Mouse (Mus musculus): ENCODE measurements around the gene Csf3. TPM values are rescaled to one million over a fixed set of nuclear protein-coding genes. Genes with fewer than 3 reads are reported as not detected.
A peak's percentile ranks its signal among the peaks of the same experiment; 100 is the strongest.

The Csf3 gene
- polyA plus RNA-seq, 1 experiment from 2014 or later, result not detected

DNA sequence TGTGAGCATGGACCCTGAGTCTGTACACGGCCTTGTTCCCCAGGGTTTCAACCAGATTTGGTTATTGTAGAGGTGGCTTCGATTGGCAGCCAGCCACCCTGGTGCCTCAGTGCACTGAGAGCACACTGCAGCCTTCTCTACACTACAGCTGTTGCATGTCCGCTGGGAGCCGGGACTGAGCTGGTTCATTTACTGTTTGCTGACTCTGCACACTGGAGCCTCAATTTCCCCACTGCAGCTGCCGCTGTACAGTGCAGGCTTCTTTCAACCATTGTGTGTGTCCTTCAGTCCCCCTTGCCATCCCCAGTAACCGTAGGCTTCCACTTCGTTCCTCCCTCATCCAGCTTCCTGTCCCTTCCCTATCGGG lies 38.9 kb downstream of the Csf3 start:
- WGBS, result 7% methylated on average over 8 of the region's 8 CpGs
- H3K27me3 ChIP-seq (replicated peaks; ENCODE audit: control insufficient read depth, insufficient read depth, low read length), result no peaks in the 10 kb centered on the region
- H3K4me2 ChIP-seq (ENCODE audit: low read length), result peak overlapping the region; percentile 88
- H3K9me3 ChIP-seq (ENCODE audit: control insufficient read depth, low read length), result no peaks in the 10 kb centered on the region
- H3K27ac ChIP-seq (ENCODE audit: low read depth), result peak overlapping the region; percentile 94
- H3K9ac ChIP-seq (ENCODE audit: low read length), result peak overlapping the region; percentile 94; the same call in 1 of the 2 replicates
- no peaks in the 10 kb centered on the region; the same call in 1 of the 2 replicates for H3K36me3 ChIP-seq (ENCODE audit: control insufficient read depth, insufficient read depth, low read length)
- peaks cover 36% of the 10 kb centered on the region for H3K4me1 ChIP-seq (replicated peaks; ENCODE audit: control insufficient read depth, insufficient read depth, low read length)
- ATAC-seq (replicated peaks; ENCODE audit: low FRiP score, low TSS enrichment, low read depth) (peak; percentile 7; the same call in 1 of the 2 replicates), DNase-seq (ENCODE audit: low spot score) (peak; percentile 78)
- H3K4me3 ChIP-seq (ENCODE audit: low read depth, low read length), result peak overlapping the region; percentile 96

DNA sequence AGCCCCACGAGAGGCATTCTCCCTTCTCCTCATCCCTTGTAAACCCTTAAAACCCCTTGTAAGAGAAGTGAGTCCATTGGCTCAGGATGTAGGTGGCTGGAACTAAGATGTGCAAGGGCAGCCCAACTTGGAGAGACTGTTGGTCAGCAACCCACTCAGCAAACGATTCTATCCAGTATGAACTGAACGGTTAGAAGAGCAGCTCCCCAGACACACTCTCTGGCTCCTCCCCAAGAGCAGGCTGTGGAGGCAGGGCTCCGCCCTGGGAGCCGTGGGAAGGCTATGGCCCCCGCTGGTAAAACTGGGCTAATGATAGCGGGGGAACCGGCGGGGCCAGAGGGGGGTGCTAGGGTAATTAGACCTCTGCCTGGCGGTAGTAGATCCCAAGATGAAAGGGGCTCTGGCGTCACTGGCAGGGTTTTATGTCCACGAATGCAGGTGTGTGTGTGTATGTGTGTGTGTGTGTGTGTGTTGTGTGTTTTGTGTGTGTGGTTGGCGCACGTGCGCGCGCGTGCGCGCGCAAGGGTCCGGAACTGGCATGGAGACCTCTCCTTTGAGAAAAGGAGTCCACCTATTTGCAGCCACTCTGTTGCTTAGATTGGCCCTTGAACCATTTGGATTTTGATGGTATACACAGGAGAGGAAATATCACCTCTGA lies 39.5 kb downstream of the Csf3 start, which contains the start of gene Thra:
Gene Thra, plus strand, starts transcription at position 246 of the 658 bp plus-strand sequence.
- peak within 1 kb of the TSS; percentile 94 for H3K27ac ChIP-seq (ENCODE audit: low read depth)
- H3K4me2 ChIP-seq (ENCODE audit: low read length), result peak within 1 kb of the TSS; percentile 88
- H3K9ac ChIP-seq (ENCODE audit: low read length), result peak within 1 kb of the TSS; percentile 94
- H3K36me3 ChIP-seq (ENCODE audit: control insufficient read depth, insufficient read depth, low read length), result no peaks in the 10 kb centered on the region; the same call in 1 of the 2 replicates
- peak within 1 kb of the TSS; percentile 96 for H3K4me3 ChIP-seq (ENCODE audit: low read depth, low read length)
- H3K9me3 ChIP-seq (ENCODE audit: control insufficient read depth, low read length), result no peaks in the 10 kb centered on the region
- peak; percentile 71 for ATAC-seq (replicated peaks; ENCODE audit: low FRiP score, low TSS enrichment, low read depth)
- under 1% methylated on average over 22 of the region's 22 CpGs for WGBS
- no peaks in the 10 kb centered on the region for H3K27me3 ChIP-seq (replicated peaks; ENCODE audit: control insufficient read depth, insufficient read depth, low read length)
- peak; percentile 87 for DNase-seq (ENCODE audit: low spot score)
- H3K4me1 ChIP-seq (replicated peaks; ENCODE audit: control insufficient read depth, insufficient read depth, low read length), result peaks cover 41% of the 10 kb centered on the region

DNA sequence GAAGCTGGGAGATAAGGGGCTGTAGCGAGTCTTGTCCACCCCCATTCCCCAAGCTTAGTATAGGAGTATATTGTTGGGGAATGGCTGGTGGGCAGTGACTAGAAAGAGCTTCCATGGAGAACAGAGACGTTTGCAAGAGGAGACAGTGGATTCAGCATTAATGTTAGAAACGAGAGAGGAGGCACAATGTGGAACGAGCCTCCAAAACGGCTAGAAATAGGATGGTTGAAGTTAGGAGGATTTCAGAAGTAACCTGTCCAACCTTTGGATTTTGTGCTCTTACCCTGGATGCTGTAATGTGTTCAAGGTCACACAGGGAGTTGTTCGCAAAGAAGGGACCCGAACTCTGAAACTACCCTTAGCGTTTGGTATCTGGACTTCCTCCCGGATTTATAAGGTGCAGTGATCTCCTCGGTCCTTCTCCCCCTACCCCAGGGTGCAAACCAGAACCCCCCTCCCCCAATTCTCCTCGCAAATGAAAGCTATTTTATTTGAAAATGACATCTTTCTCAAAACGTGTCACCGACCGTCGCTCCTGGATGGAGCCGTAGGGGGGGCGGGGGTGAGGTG lies 40.1 kb downstream of the Csf3 start:
- peaks cover 47% of the 10 kb centered on the region for H3K4me1 ChIP-seq (replicated peaks; ENCODE audit: control insufficient read depth, insufficient read depth, low read length)
- ATAC-seq (replicated peaks; ENCODE audit: low FRiP score, low TSS enrichment, low read depth), result no peak
- H3K36me3 ChIP-seq (ENCODE audit: control insufficient read depth, insufficient read depth, low read length), result no peaks in the 10 kb centered on the region; the same call in 1 of the 2 replicates
- WGBS, result 1% methylated on average over 17 of the region's 17 CpGs
- H3K4me2 ChIP-seq (ENCODE audit: low read length), result peak overlapping the region; percentile 88
- no peaks in the 10 kb centered on the region for H3K9me3 ChIP-seq (ENCODE audit: control insufficient read depth, low read length)
- no peaks in the 10 kb centered on the region for H3K27me3 ChIP-seq (replicated peaks; ENCODE audit: control insufficient read depth, insufficient read depth, low read length)
- peak overlapping the region; percentile 96 for H3K4me3 ChIP-seq (ENCODE audit: low read depth, low read length)
- peak overlapping the region; percentile 94 for H3K9ac ChIP-seq (ENCODE audit: low read length)
- H3K27ac ChIP-seq (ENCODE audit: low read depth), result peak overlapping the region; percentile 94
- DNase-seq (ENCODE audit: low spot score), result no peak

DNA sequence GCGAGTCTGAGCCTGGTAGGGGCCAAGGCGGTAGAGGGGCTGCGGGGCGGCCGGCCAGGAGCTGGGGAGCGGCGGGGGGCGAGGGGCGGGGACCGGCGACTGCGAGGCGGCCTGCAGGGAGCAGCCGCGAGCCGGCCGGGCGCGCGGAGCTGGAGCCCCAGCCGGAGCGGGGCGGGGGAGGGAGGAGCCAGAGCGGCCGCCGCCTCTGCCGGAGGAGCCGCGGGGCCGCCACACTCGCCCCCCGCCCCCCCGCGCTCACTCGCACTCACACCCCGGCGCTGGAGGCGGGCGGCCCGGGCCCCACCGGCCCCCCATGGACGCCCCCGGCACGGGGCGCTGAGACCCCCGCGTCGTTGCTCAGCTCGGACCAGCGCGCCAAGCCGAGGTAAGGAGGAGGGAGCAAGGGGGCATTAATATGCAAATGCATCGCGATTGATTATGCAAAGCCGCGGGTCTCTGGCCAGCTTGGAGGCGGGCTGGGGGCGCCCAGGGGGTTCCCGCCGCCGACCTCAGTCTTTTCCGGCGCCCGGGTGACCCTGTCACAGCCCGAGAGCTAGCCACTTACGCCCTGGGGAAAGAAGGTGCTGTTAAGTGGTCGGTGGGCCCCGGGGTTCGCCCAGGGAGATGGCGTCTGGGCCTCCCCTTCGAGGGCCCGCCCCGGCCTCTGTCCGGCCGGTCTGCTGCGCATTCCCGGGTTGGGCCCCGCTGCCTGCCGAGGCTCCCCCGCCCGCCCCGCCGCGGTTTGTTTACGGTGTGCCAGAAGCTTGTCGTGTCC lies 40.7 kb downstream of the Csf3 start:
- H3K27ac ChIP-seq (ENCODE audit: low read depth), result peak overlapping the region; percentile 94
- peak overlapping the region; percentile 88 for H3K4me2 ChIP-seq (ENCODE audit: low read length)
- peak overlapping the region; percentile 94 for H3K9ac ChIP-seq (ENCODE audit: low read length)
- H3K4me3 ChIP-seq (ENCODE audit: low read depth, low read length), result peak overlapping the region; percentile 96
- H3K4me1 ChIP-seq (replicated peaks; ENCODE audit: control insufficient read depth, insufficient read depth, low read length), result peaks cover 54% of the 10 kb centered on the region
- no peaks in the 10 kb centered on the region for H3K9me3 ChIP-seq (ENCODE audit: control insufficient read depth, low read length)
- H3K36me3 ChIP-seq (ENCODE audit: control insufficient read depth, insufficient read depth, low read length), result no peaks in the 10 kb centered on the region; the same call in 1 of the 2 replicates
- peak; percentile 88 for DNase-seq (ENCODE audit: low spot score)
- H3K27me3 ChIP-seq (replicated peaks; ENCODE audit: control insufficient read depth, insufficient read depth, low read length), result no peaks in the 10 kb centered on the region
- ATAC-seq (replicated peaks; ENCODE audit: low FRiP score, low TSS enrichment, low read depth), result peak; percentile 67
- under 1% methylated on average over 69 of the region's 86 CpGs for WGBS

DNA sequence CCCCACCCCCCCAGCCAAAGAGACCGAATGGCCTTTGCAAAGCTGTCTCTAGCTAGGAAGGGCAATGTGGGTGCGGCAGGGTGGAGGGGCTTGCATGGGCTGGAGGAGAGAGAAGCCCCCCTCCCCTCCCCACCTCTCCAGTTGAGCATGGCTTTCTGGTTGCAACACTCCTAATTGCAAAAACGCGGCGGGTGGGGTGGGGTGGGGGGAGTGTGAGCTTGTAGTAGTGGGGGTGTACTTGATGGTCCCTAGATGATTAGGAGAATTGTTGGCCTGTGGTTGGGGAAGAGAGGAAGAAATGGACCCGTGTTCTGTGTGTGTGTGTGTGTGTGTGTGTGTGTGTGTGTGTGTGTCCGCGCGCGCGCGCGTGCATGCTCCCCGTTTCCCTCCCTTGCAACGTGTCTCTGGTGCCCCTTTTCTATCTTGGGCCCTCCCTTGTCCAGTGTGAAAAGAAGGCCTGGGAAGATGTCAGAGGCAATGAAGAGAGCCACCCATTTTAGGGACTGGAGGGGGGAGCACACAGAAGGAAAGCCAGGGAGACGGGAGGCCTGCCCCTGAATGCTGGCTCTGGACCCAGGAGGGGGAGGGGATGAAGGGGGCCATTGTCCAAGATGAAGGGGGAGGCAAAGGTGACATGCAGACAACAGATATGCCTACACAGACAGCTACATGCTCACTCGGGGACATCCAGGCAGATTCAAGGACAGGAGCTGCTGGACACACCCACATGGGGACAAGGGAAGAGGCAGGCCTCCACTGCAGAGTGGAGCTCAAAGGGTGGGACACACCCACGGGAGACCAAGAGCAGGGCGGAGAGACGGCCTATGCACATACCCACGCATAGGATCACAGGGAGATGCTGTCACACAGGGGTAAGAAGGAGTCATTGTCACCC lies 41.6 kb downstream of the Csf3 start:
- Histone ChIP-seq H3K9me3 (ENCODE audit: control insufficient read depth, low read length) (no peaks in the 10 kb centered on the region), H3K4me2 (ENCODE audit: low read length) (peak overlapping the region; percentile 88), H3K27ac (ENCODE audit: low read depth) (peak overlapping the region; percentile 94), H3K27me3 (replicated peaks; ENCODE audit: control insufficient read depth, insufficient read depth, low read length) (no peaks in the 10 kb centered on the region), H3K36me3 (ENCODE audit: control insufficient read depth, insufficient read depth, low read length) (no peaks in the 10 kb centered on the region; the same call in 1 of the 2 replicates), H3K9ac (ENCODE audit: low read length) (peak overlapping the region; percentile 94), H3K4me1 (replicated peaks; ENCODE audit: control insufficient read depth, insufficient read depth, low read length) (peaks cover 60% of the 10 kb centered on the region), H3K4me3 (ENCODE audit: low read depth, low read length) (peak overlapping the region; percentile 96)
- ATAC-seq (replicated peaks; ENCODE audit: low FRiP score, low TSS enrichment, low read depth) (no peak), DNase-seq (ENCODE audit: low spot score) (peak; percentile 71)
- 3% methylated on average over 21 of the region's 21 CpGs for WGBS

DNA sequence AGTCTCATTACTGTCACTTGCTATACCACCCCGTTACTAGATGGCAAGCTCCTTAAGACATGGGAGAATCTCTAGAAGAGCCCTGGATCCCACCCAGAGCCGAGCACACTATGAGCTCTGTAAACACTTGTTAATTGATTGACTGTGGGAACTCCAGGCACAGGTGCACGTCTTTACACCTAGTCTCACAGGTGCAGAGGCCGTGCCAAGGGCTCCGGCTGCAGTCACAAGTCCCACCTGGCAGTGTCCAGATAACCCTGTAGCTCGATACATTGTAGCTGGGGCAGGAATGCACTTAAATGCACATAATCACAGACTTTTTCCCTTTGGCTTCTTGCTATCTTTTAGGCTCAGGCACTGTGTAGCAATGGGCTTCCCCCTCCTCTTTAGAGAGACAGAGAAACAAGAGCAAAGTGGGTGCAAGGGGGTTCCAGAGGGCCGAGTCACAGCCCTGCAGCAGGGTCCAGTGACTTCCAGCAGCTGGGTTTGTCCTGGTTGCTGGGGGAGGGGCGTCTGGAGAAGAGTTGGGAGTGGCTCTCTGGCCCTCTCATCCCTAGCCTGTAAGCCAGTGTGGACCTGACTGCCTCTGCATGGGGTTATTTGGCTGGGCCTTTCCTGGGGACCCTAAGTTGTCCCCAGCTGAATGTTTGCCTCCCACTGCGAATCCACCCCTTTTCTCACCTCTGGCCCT lies 42.7 kb downstream of the Csf3 start:
- 7% methylated on average over 9 of the region's 9 CpGs for WGBS
- Histone ChIP-seq H3K9me3 (ENCODE audit: control insufficient read depth, low read length) (no peaks in the 10 kb centered on the region), H3K27me3 (replicated peaks; ENCODE audit: control insufficient read depth, insufficient read depth, low read length) (no peaks in the 10 kb centered on the region), H3K36me3 (ENCODE audit: control insufficient read depth, insufficient read depth, low read length) (no peaks in the 10 kb centered on the region; the same call in 1 of the 2 replicates), H3K4me2 (ENCODE audit: low read length) (peak overlapping the region; percentile 88), H3K4me3 (ENCODE audit: low read depth, low read length) (peak overlapping the region; percentile 96), H3K4me1 (replicated peaks; ENCODE audit: control insufficient read depth, insufficient read depth, low read length) (peaks cover 72% of the 10 kb centered on the region), H3K9ac (ENCODE audit: low read length) (peak overlapping the region; percentile 35), H3K27ac (ENCODE audit: low read depth) (peak overlapping the region; percentile 94)
- no peak for ATAC-seq (replicated peaks; ENCODE audit: low FRiP score, low TSS enrichment, low read depth)
- peak; percentile 76 for DNase-seq (ENCODE audit: low spot score)

DNA sequence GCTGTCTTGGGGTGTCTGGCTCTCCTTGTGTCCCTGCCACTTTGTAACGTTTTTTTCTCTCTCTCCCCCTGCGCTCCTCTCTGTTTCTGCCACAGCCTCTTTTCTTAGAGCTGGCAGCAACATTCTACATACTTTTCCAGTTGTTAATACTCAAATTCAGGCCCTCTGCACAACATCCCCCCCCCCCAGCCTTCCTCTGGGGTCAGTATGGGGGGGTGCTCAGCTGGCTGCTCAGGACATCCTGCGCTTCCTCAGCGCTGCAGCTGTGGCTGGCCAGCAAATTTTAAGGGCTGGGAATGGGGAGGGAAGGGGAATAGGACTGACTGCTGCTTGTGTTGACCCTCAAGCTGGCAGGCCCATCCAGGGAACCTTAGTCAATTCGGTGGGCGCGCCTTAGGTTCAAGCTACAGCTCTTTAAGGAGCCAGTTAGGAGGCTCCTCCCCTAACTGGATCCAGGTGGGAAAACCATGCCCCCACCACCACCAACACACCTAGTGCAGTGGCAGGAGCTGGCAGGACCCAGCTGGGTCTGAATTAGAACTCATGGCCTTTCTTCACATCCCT lies 43.5 kb downstream of the Csf3 start:
- Histone ChIP-seq H3K4me2 (ENCODE audit: low read length) (peak overlapping the region; percentile 88), H3K27me3 (replicated peaks; ENCODE audit: control insufficient read depth, insufficient read depth, low read length) (no peaks in the 10 kb centered on the region), H3K4me1 (replicated peaks; ENCODE audit: control insufficient read depth, insufficient read depth, low read length) (peaks cover 79% of the 10 kb centered on the region), H3K36me3 (ENCODE audit: control insufficient read depth, insufficient read depth, low read length) (no peaks in the 10 kb centered on the region; the same call in 1 of the 2 replicates), H3K4me3 (ENCODE audit: low read depth, low read length) (peak overlapping the region; percentile 96), H3K9me3 (ENCODE audit: control insufficient read depth, low read length) (no peaks in the 10 kb centered on the region), H3K27ac (ENCODE audit: low read depth) (peak overlapping the region; percentile 94), H3K9ac (ENCODE audit: low read length) (peak overlapping the region; percentile 35)
- DNase-seq (ENCODE audit: low spot score) (no peak), ATAC-seq (replicated peaks; ENCODE audit: low FRiP score, low TSS enrichment, low read depth) (no peak)
- 30% methylated on average over 7 of the region's 7 CpGs for WGBS

Measured in intestine, embryonic 14.5 days (tissue).